Mouse (Mus musculus) small intestine, adult 2 months (tissue): ENCODE data around the gene Tdgf1. TPM values are rescaled to one million over a fixed set of nuclear protein-coding genes. Genes with fewer than 3 reads are reported as not detected.

Source experiments
- H3K27ac ChIP-seq: fragments of 200-500 bp; 2 replicates; pipeline ENCODE4 v1.5.1; 2012; ENCODE audit warnings: low read depth, low read length, control low read depth, inconsistent platforms; ENCODE audit not compliant: insufficient read depth
- H3K27me3 ChIP-seq: fragments of 200-500 bp; 2 replicates; pipeline ENCODE4 v1.6.1; 2012; ENCODE audit warnings: mild to moderate bottlenecking, moderate library complexity, low read length, inconsistent platforms; ENCODE audit not compliant: control insufficient read depth, insufficient read depth
- H3K36me3 ChIP-seq: fragments of 200-500 bp; 2 replicates; pipeline ENCODE4 v1.6.1; 2012; ENCODE audit warnings: mild to moderate bottlenecking, low read length, control low read depth, inconsistent platforms; ENCODE audit not compliant: control insufficient read depth, insufficient read depth
- H3K4me1 ChIP-seq: fragments of 200-500 bp; 2 replicates; pipeline ENCODE4 v1.6.1; 2012; ENCODE audit warnings: low read length, inconsistent platforms, mixed read lengths; ENCODE audit not compliant: control insufficient read depth, insufficient read depth, insufficient read length
- H3K4me3 ChIP-seq: fragments of 200-500 bp; 2 replicates; pipeline ENCODE4 v1.5.1; 2012; ENCODE audit warnings: low read depth, mild to moderate bottlenecking, control low read depth, inconsistent platforms, low read length, moderate library complexity
- CTCF ChIP-seq: fragments of 200-500 bp; IDR thresholded peaks from 2 replicates; pipeline ENCODE4 v1.5.1; 2012; ENCODE audit warnings: low read depth, mild to moderate bottlenecking, control low read depth, inconsistent platforms, low read length, moderate library complexity, mixed read lengths; ENCODE audit not compliant: insufficient replicate concordance, insufficient read length; ENCODE audit errors: extremely low read depth
- POLR2A ChIP-seq: fragments of 200-500 bp; IDR thresholded peaks from 2 replicates; pipeline ENCODE4 v1.6.1; 2012; ENCODE audit warnings: low read depth, mild to moderate bottlenecking, control low read depth, inconsistent platforms, low read length, moderate library complexity
- WGBS: fragments of 180-500 bp; shearing (Covaris S2); methylation state at CpG from one replicate; pipeline ENCODE4 v1.1.7; 2018; 5-methylcytosine and 5-hydroxymethylcytosine counted together
- polyA plus RNA-seq: library from polyadenylated mRNA; depleted of rRNA; stranded (reverse); fragments of >200 nt; gene quantifications from 2 replicates; pipeline ENCODE4 v1.2.3, GENCODE M21; 2012

Tdgf1 gene
- polyA plus RNA-seq, 1 experiment, result not detected

DNA sequence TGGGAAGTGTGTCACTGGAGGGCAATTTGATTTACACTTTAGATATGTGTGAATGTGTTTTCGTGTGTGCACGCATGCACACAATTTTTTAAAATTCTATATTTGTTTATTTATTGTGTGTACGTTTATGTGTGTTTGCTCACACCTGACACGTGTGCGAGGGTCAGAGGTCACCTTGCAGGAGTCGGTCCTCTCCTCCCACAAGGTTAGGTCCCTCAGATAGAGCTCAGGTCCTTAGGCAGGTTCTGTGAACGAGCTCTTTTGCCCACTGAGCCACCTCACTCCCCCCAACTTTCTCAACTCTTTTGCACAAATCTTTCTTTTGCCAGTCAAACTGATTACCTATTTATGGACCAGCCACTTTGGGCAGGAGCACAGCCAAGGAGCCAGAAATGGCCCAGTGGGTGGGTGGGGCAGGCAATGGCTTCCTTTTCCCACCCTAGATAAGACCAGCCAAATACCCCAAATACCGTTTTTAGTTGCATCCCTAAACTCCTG lies 2.9 kb upstream of the Tdgf1 start:
- H3K4me3 ChIP-seq, result no peak overlapping the region
- no peaks in the 10 kb centered on the region for H3K36me3 ChIP-seq
- 0 out of 2 replicates have a peak, but pooled peaks cover 3% of the 10 kb centered on the region for H3K27me3 ChIP-seq
- TF ChIP-seq POLR2A, result no peak
- no peak for TF ChIP-seq CTCF
- WGBS, result 56% methylated on average over 8 of the region's 8 CpGs
- H3K4me1 ChIP-seq, result no peaks in the 10 kb centered on the region
- no peak overlapping the region for H3K27ac ChIP-seq

DNA sequence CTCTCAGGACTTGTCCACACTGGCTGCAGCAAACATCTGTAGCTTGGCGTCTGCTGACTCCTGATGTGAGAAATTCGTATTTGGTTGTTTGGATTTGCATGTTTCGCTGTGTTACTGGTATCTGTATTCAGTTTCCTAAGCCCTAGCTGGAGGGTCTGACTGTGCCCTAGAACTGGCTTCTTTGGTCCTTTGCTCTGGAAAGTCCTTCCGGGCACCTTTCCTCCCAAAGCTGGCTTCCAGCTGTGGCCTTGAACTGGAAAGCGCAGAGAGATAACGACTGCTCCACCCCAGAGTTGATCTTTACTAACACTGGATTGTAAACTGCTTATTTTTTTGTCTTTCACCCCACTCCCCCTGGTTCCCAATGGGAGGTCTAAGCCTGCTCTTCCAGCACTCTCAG lies 1.9 kb upstream of the Tdgf1 start:
- 0 out of 2 replicates have a peak, but pooled peaks cover 3% of the 10 kb centered on the region for H3K27me3 ChIP-seq
- WGBS, result 71% methylated on average over 6 of the region's 6 CpGs
- H3K4me3 ChIP-seq, result no peak overlapping the region
- TF ChIP-seq CTCF (no peak), POLR2A (no peak)
- no peaks in the 10 kb centered on the region for H3K4me1 ChIP-seq
- no peaks in the 10 kb centered on the region for H3K36me3 ChIP-seq
- H3K27ac ChIP-seq, result no peak overlapping the region

DNA sequence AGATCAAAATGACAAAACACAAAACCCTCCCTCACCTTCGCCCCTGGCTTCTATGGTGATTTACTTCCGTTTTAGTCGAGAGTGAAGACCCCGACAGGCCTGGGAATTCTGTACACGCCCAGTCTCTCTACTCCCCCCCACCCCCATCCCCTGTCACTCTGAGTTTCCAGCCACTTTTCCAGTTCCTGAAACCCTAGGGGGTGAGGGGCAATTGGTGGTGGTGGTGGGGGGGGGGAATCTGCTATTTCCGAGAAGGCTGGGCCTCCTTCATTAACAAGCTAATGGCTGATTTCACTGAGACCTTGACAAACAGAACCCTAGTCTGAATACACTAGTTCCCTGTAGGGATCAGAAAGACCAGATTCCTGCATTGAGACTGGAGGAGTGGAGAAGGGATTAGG lies 1.3 kb upstream of the Tdgf1 start:
- 58% methylated on average over 6 of the region's 6 CpGs for WGBS

DNA sequence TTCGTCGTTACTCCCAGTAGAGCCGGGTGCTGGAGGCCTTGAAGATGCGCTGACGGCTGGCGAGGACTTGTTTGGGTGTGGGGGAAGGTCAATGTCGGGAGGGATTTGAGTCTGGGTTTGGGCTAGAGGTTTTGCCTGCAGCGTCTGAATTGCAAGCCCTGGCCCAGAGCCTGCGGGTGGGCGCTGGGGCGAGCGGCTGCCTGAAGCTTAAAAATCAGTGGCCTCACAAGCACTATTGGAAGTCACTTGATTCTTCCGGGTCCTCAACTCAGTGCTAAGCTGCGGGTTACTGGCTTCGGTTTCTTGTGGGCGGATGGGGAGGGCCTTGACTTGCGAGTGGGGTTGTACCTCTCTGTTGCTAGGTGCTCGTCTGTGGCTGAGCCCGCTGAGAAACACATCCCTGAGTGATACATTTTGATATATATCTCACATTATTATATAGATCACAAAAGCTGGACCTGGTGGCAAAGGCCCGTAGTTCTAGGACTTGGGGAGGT lies 638 bp upstream of the Tdgf1 start:
- Histone ChIP-seq H3K4me1 (no peaks in the 10 kb centered on the region), H3K27ac (no peak overlapping the region), H3K4me3 (no peak overlapping the region), H3K36me3 (no peaks in the 10 kb centered on the region), H3K27me3 (0 out of 2 replicates have a peak, but pooled peaks cover 3% of the 10 kb centered on the region)
- WGBS, result 68% methylated on average over 20 of the region's 20 CpGs
- no peak for TF ChIP-seq CTCF
- TF ChIP-seq POLR2A, result no peak

More for the DNA sequence above, 1.3 kb upstream of the Tdgf1 start:
- TF ChIP-seq POLR2A (no peak), CTCF (no peak)
- Histone ChIP-seq H3K27ac (no peak overlapping the region), H3K36me3 (no peaks in the 10 kb centered on the region), H3K27me3 (0 out of 2 replicates have a peak, but pooled peaks cover 3% of the 10 kb centered on the region), H3K4me1 (no peaks in the 10 kb centered on the region), H3K4me3 (no peak overlapping the region)

DNA sequence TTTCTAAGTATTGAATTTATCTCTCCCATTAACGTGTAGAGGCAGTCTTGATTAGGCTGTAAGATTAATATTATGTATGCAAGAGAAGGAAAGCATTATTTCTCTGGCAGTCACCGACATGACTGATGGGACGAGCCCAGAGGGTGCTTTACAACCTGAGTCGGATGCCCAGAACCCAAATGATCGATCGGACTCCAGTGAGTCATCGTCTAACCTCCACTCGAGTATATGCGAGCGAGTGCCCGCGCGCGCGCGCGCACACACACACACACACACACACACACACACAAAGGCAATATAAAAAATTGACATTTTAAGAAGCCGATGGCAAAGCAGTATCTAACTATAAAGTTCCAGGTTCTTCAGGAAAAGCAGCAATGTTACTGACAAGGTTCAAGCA lies 615 bp downstream of the Tdgf1 start:
- H3K27ac ChIP-seq, result no peak overlapping the region
- H3K27me3 ChIP-seq, result 0 out of 2 replicates have a peak, but pooled peaks cover 3% of the 10 kb centered on the region
- TF ChIP-seq CTCF, result no peak
- no peak for TF ChIP-seq POLR2A
- WGBS, result 18% methylated on average over 18 of the region's 18 CpGs
- no peaks in the 10 kb centered on the region for H3K36me3 ChIP-seq
- H3K4me3 ChIP-seq, result no peak overlapping the region
- no peaks in the 10 kb centered on the region for H3K4me1 ChIP-seq

DNA sequence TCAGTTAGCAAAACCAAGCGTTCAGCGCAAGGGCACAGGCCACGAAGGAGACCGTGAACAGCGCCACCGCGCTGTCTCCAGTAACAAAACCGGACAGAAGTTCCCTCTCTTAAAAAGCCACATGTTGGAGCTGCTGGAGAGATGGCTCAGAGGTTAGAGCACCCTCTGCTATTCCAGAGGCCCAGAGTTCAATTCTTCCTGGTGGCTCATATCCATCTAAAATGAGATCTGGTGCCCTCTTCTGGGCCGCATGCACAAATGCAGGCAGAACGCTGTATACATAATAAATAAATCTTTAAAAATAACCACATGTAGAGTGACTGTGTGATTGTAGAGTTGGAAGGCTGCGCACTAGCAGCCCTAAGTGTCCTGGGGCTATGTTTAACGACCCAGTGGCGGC lies 1.7 kb downstream of the Tdgf1 start:
- WGBS, result 38% methylated on average over 13 of the region's 13 CpGs
- TF ChIP-seq POLR2A (no peak), CTCF (peak; percentile 33; the same call in 1 of the 2 replicates)

DNA sequence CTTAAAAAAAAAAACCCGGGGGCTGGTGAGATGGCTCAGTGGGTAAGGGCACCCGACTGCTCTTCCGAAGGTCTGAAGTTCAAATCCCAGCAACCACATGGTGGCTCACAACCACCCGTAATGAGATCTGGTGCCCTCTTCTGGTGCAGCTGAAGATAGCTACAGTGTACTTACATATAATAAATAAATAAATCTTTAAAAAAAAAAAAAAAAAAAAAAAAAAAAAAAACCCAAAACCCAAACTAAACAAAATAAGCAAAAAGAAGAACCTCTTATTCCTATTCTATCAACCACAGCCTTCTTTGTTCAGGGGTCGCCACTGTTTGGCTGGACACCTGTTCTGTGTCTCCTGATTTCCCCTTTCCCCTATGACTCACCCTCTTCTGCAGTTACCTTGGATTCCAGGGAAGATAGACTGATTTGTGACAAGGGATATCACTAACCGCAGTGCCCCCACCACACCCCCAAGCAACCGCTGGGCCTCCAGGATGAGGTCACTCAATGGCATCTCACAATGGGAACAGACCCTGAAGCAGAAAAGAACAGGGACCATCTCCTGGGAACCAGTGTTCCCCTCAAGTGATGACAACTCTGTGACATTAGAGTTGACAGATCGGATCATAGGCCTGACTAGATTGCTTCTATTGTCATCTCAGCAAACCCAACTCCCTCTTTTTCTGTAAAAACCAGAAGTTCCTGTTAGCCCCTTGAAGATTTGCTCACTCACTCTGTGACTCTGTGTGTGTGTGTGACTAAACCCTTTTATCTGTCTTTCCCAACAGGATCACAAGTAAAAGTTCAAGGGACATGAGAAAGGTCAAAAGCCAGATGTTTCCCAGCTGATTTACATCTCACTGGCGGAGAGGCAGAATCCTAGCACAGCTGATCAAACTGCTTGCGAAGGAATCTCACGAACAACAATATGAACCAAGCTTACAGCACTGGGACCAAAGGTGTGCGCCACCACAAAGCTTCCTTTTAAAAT lies 8.2 kb downstream of the Tdgf1 start:
- Histone ChIP-seq H3K4me1 (no peaks in the 10 kb centered on the region), H3K27me3 (no peaks in the 10 kb centered on the region), H3K27ac (no peak overlapping the region), H3K4me3 (no peak overlapping the region), H3K36me3 (no peaks in the 10 kb centered on the region)
- WGBS, result 69% methylated on average over 12 of the region's 12 CpGs
- TF ChIP-seq CTCF, result no peak
- TF ChIP-seq POLR2A, result no peak

More for the DNA sequence above, 1.7 kb downstream of the Tdgf1 start:
- H3K4me1 ChIP-seq, result no peaks in the 10 kb centered on the region
- H3K4me3 ChIP-seq, result no peak overlapping the region
- 0 out of 2 replicates have a peak, but pooled peaks cover 3% of the 10 kb centered on the region for H3K27me3 ChIP-seq
- H3K27ac ChIP-seq, result no peak overlapping the region
- H3K36me3 ChIP-seq, result no peaks in the 10 kb centered on the region
